Mouse (Mus musculus) retina, postnatal 7 days (tissue): ENCODE results near the gene Grm6.
A peak's percentile ranks its signal among the peaks of the same experiment; 100 is the strongest.

Experiments used
- DNase-seq: peaks from one replicate; pipeline ENCODE4 v3.0.0-alpha.2; 2012; ENCODE audit warnings: low read depth, low spot score

Gene Grm6

GRCm38 (mm10) chr11:50850177-50850735 lies at the start of gene Grm6:
Gene Grm6 (plus strand): TSS chr11:50850685.
- DNase-seq, result no peak

GRCm38 (mm10) chr11:50814233-50814632 lies 36.3 kb upstream of the Grm6 start:
- DNase-seq, result no peak

- no peak for DNase-seq
Observed at GRCm38 (mm10) chr11:50826214-50826613, 24.3 kb upstream of the Grm6 start.

- peak; percentile 59 for DNase-seq
Observed at GRCm38 (mm10) chr11:50827010-50827953, 23.2 kb upstream of the Grm6 start, which contains the start of gene Zfp354c. Gene Zfp354c (minus strand): TSS chr11:50827724.

- DNase-seq, result no peak
Observed at GRCm38 (mm10) chr11:50835727-50836126, 14.8 kb upstream of the Grm6 start.

- DNase-seq, result peak; percentile 85
Observed at GRCm38 (mm10) chr11:50841023-50841735, 9.3 kb upstream of the Grm6 start, which contains the start of gene Zfp879. Gene Zfp879 (minus strand): TSS chr11:50841552.

- no peak for DNase-seq
Observed at GRCm38 (mm10) chr11:50845951-50846350, 4.5 kb upstream of the Grm6 start.

- no peak for DNase-seq
Observed at GRCm38 (mm10) chr11:50847047-50847446, 3.4 kb upstream of the Grm6 start.

GRCm38 (mm10) chr11:50848520-50849137 lies 1.9 kb upstream of the Grm6 start:
- DNase-seq, result no peak

GRCm38 (mm10) chr11:50849310-50849709 lies 1.2 kb upstream of the Grm6 start:
- no peak for DNase-seq

GRCm38 (mm10) chr11:50850989-50851601 lies 610 bp downstream of the Grm6 start:
- DNase-seq, result no peak

GRCm38 (mm10) chr11:50878641-50879040 lies 28.2 kb downstream of the Grm6 start:
- DNase-seq, result no peak

- DNase-seq, result no peak
Observed at GRCm38 (mm10) chr11:50883756-50884155, 33.3 kb downstream of the Grm6 start.

GRCm38 (mm10) chr11:50886231-50886932 lies 35.9 kb downstream of the Grm6 start:
- no peak for DNase-seq

GRCm38 (mm10) chr11:50886933-50887293 lies 36.4 kb downstream of the Grm6 start:
- no peak for DNase-seq

GRCm38 (mm10) chr11:50887390-50888128 lies 37.1 kb downstream of the Grm6 start, which contains the start of gene Zfp454:
Gene Zfp454 (minus strand): TSS chr11:50887651.
- DNase-seq, result peak; percentile 84

- no peak for DNase-seq
Observed at GRCm38 (mm10) chr11:50892441-50892840, 42.0 kb downstream of the Grm6 start.

- DNase-seq, result no peak
Observed at GRCm38 (mm10) chr11:50897359-50897758, 46.9 kb downstream of the Grm6 start.

- DNase-seq, result no peak
Observed at GRCm38 (mm10) chr11:50908136-50908535, 57.7 kb downstream of the Grm6 start.

GRCm38 (mm10) chr11:50913301-50913700 lies 62.8 kb downstream of the Grm6 start:
- DNase-seq, result no peak
